Mouse (Mus musculus): ENCODE data around the gene Vwa8. TPM values are rescaled to one million over a fixed set of nuclear protein-coding genes. Genes with fewer than 3 reads are reported as not detected.

Vwa8 gene
- polyA plus RNA-seq, 1 experiment from 2014 or later: 13.5 TPM

GRCm38 (mm10) chr14:79069515-79069914, 220.7 kb downstream of the Vwa8 start:
- Histone ChIP-seq H3K27me3 (ENCODE audit: control insufficient read depth, insufficient read depth, low read length) (no peaks in the 10 kb centered on the region), H3K9ac (ENCODE audit: low read length) (no peak overlapping the region), H3K27ac (ENCODE audit: low read length) (no peak overlapping the region), H3K4me2 (ENCODE audit: low read depth, low read length) (no peak overlapping the region), H3K4me3 (replicated peaks; ENCODE audit: low read length) (no peak overlapping the region), H3K4me1 (ENCODE audit: control insufficient read depth, insufficient read depth, low read length) (no peaks in the 10 kb centered on the region), H3K36me3 (ENCODE audit: control insufficient read depth, insufficient read depth, low read length) (no peaks in the 10 kb centered on the region), H3K9me3 (replicated peaks; ENCODE audit: control insufficient read depth, low read length) (no peaks in the 10 kb centered on the region)
- 90% methylated on average over 1 of the region's 1 CpGs for WGBS
- no peak for ATAC-seq (ENCODE audit: insufficient read depth, low FRiP score)

GRCm38 (mm10) chr14:79074786-79075185, 225.9 kb downstream of the Vwa8 start:
- H3K4me2 ChIP-seq (ENCODE audit: low read depth, low read length): no peak overlapping the region
- H3K9ac ChIP-seq (ENCODE audit: low read length): no peak overlapping the region
- 73% methylated on average over 8 of the region's 8 CpGs for WGBS
- no peaks in the 10 kb centered on the region for H3K4me1 ChIP-seq (ENCODE audit: control insufficient read depth, insufficient read depth, low read length)
- no peak for ATAC-seq (ENCODE audit: insufficient read depth, low FRiP score)
- no peak overlapping the region for H3K27ac ChIP-seq (ENCODE audit: low read length)
- no peak overlapping the region for H3K4me3 ChIP-seq (replicated peaks; ENCODE audit: low read length)
- H3K27me3 ChIP-seq (ENCODE audit: control insufficient read depth, insufficient read depth, low read length): no peaks in the 10 kb centered on the region
- no peaks in the 10 kb centered on the region for H3K9me3 ChIP-seq (replicated peaks; ENCODE audit: control insufficient read depth, low read length)
- H3K36me3 ChIP-seq (ENCODE audit: control insufficient read depth, insufficient read depth, low read length): no peaks in the 10 kb centered on the region

- Histone ChIP-seq H3K36me3 (ENCODE audit: control insufficient read depth, insufficient read depth, low read length) (no peaks in the 10 kb centered on the region), H3K27ac (ENCODE audit: low read length) (peak overlapping the region; percentile 51), H3K27me3 (ENCODE audit: control insufficient read depth, insufficient read depth, low read length) (no peaks in the 10 kb centered on the region), H3K9ac (ENCODE audit: low read length) (no peak overlapping the region), H3K9me3 (replicated peaks; ENCODE audit: control insufficient read depth, low read length) (no peaks in the 10 kb centered on the region), H3K4me1 (ENCODE audit: control insufficient read depth, insufficient read depth, low read length) (no peaks in the 10 kb centered on the region), H3K4me3 (replicated peaks; ENCODE audit: low read length) (no peak overlapping the region), H3K4me2 (ENCODE audit: low read depth, low read length) (no peak overlapping the region)
- ATAC-seq (ENCODE audit: insufficient read depth, low FRiP score): peak; percentile 64; the same call in 1 of the 2 replicates
- whole genome bisulfite sequencing: 40% methylated on average over 9 of the region's 9 CpGs
These were observed 227.9 kb downstream of the Vwa8 start for GRCm38 (mm10) chr14:79076560-79077300.

GRCm38 (mm10) chr14:79083573-79083972, 234.7 kb downstream of the Vwa8 start:
- no peak overlapping the region for H3K27ac ChIP-seq (ENCODE audit: low read length)
- H3K27me3 ChIP-seq (ENCODE audit: control insufficient read depth, insufficient read depth, low read length): no peaks in the 10 kb centered on the region
- peaks cover 3% of the 10 kb centered on the region; the same call in 1 of the 2 replicates for H3K4me1 ChIP-seq (ENCODE audit: control insufficient read depth, insufficient read depth, low read length)
- no peak for ATAC-seq (ENCODE audit: insufficient read depth, low FRiP score)
- H3K9ac ChIP-seq (ENCODE audit: low read length): no peak overlapping the region
- no peaks in the 10 kb centered on the region for H3K9me3 ChIP-seq (replicated peaks; ENCODE audit: control insufficient read depth, low read length)
- no peaks in the 10 kb centered on the region for H3K36me3 ChIP-seq (ENCODE audit: control insufficient read depth, insufficient read depth, low read length)
- no peak overlapping the region for H3K4me3 ChIP-seq (replicated peaks; ENCODE audit: low read length)
- WGBS: 53% methylated on average over 7 of the region's 7 CpGs
- H3K4me2 ChIP-seq (ENCODE audit: low read depth, low read length): no peak overlapping the region

GRCm38 (mm10) chr14:79086006-79086405, 237.2 kb downstream of the Vwa8 start:
- no peak overlapping the region for H3K9ac ChIP-seq (ENCODE audit: low read length)
- H3K4me2 ChIP-seq (ENCODE audit: low read depth, low read length): no peak overlapping the region
- H3K36me3 ChIP-seq (ENCODE audit: control insufficient read depth, insufficient read depth, low read length): no peaks in the 10 kb centered on the region
- no peaks in the 10 kb centered on the region for H3K9me3 ChIP-seq (replicated peaks; ENCODE audit: control insufficient read depth, low read length)
- WGBS: 77% methylated on average over 5 of the region's 5 CpGs
- H3K27me3 ChIP-seq (ENCODE audit: control insufficient read depth, insufficient read depth, low read length): no peaks in the 10 kb centered on the region
- H3K4me3 ChIP-seq (replicated peaks; ENCODE audit: low read length): no peak overlapping the region
- H3K27ac ChIP-seq (ENCODE audit: low read length): no peak overlapping the region
- ATAC-seq (ENCODE audit: insufficient read depth, low FRiP score): no peak
- H3K4me1 ChIP-seq (ENCODE audit: control insufficient read depth, insufficient read depth, low read length): peaks cover 13% of the 10 kb centered on the region

- Histone ChIP-seq H3K27me3 (ENCODE audit: control insufficient read depth, insufficient read depth, low read length) (no peaks in the 10 kb centered on the region), H3K9ac (ENCODE audit: low read length) (no peak overlapping the region), H3K27ac (ENCODE audit: low read length) (no peak overlapping the region; the same call in 1 of the 2 replicates), H3K36me3 (ENCODE audit: control insufficient read depth, insufficient read depth, low read length) (no peaks in the 10 kb centered on the region), H3K4me3 (replicated peaks; ENCODE audit: low read length) (no peak overlapping the region), H3K9me3 (replicated peaks; ENCODE audit: control insufficient read depth, low read length) (no peaks in the 10 kb centered on the region), H3K4me1 (ENCODE audit: control insufficient read depth, insufficient read depth, low read length) (peaks cover 10% of the 10 kb centered on the region; the same call in 1 of the 2 replicates), H3K4me2 (ENCODE audit: low read depth, low read length) (no peak overlapping the region)
- ATAC-seq (ENCODE audit: insufficient read depth, low FRiP score): peak; percentile 88
- WGBS: 24% methylated on average over 2 of the region's 2 CpGs
These were observed 240.6 kb downstream of the Vwa8 start for GRCm38 (mm10) chr14:79089464-79089863.

- Histone ChIP-seq H3K9ac (ENCODE audit: low read length) (no peak overlapping the region), H3K27me3 (ENCODE audit: control insufficient read depth, insufficient read depth, low read length) (no peaks in the 10 kb centered on the region), H3K4me1 (ENCODE audit: control insufficient read depth, insufficient read depth, low read length) (no peaks in the 10 kb centered on the region), H3K4me3 (replicated peaks; ENCODE audit: low read length) (no peak overlapping the region), H3K4me2 (ENCODE audit: low read depth, low read length) (no peak overlapping the region), H3K27ac (ENCODE audit: low read length) (no peak overlapping the region), H3K36me3 (ENCODE audit: control insufficient read depth, insufficient read depth, low read length) (no peaks in the 10 kb centered on the region), H3K9me3 (replicated peaks; ENCODE audit: control insufficient read depth, low read length) (no peaks in the 10 kb centered on the region)
- WGBS: 89% methylated on average over 12 of the region's 12 CpGs
- ATAC-seq (ENCODE audit: insufficient read depth, low FRiP score): no peak
These were observed 248.3 kb downstream of the Vwa8 start for GRCm38 (mm10) chr14:79097181-79097580.

GRCm38 (mm10) chr14:79106655-79107515, 258.0 kb downstream of the Vwa8 start:
- ATAC-seq (ENCODE audit: insufficient read depth, low FRiP score): peak; percentile 22
- Histone ChIP-seq H3K4me1 (ENCODE audit: control insufficient read depth, insufficient read depth, low read length) (peaks cover 2% of the 10 kb centered on the region; the same call in 1 of the 2 replicates), H3K36me3 (ENCODE audit: control insufficient read depth, insufficient read depth, low read length) (no peaks in the 10 kb centered on the region), H3K4me2 (ENCODE audit: low read depth, low read length) (peak overlapping the region; percentile 32; the same call in 1 of the 2 replicates), H3K4me3 (replicated peaks; ENCODE audit: low read length) (no peak overlapping the region), H3K9ac (ENCODE audit: low read length) (no peak overlapping the region), H3K27me3 (ENCODE audit: control insufficient read depth, insufficient read depth, low read length) (no peaks in the 10 kb centered on the region), H3K27ac (ENCODE audit: low read length) (no peak overlapping the region), H3K9me3 (replicated peaks; ENCODE audit: control insufficient read depth, low read length) (no peaks in the 10 kb centered on the region)
- WGBS: 30% methylated on average over 14 of the region's 14 CpGs

GRCm38 (mm10) chr14:79109375-79109774, 260.5 kb downstream of the Vwa8 start:
- H3K36me3 ChIP-seq (ENCODE audit: control insufficient read depth, insufficient read depth, low read length): no peaks in the 10 kb centered on the region
- no peak overlapping the region for H3K9ac ChIP-seq (ENCODE audit: low read length)
- H3K4me1 ChIP-seq (ENCODE audit: control insufficient read depth, insufficient read depth, low read length): peaks cover 2% of the 10 kb centered on the region; the same call in 1 of the 2 replicates
- no peak overlapping the region for H3K27ac ChIP-seq (ENCODE audit: low read length)
- H3K4me2 ChIP-seq (ENCODE audit: low read depth, low read length): no peak overlapping the region
- WGBS: 22% methylated on average over 1 of the region's 1 CpGs
- H3K4me3 ChIP-seq (replicated peaks; ENCODE audit: low read length): no peak overlapping the region
- H3K9me3 ChIP-seq (replicated peaks; ENCODE audit: control insufficient read depth, low read length): no peaks in the 10 kb centered on the region
- no peak for ATAC-seq (ENCODE audit: insufficient read depth, low FRiP score)
- H3K27me3 ChIP-seq (ENCODE audit: control insufficient read depth, insufficient read depth, low read length): no peaks in the 10 kb centered on the region
